Mouse (Mus musculus) lung, postnatal 10 days (tissue): ENCODE results near the gene Xrn2.

Source experiments
- DNase-seq: peaks from one replicate; pipeline ENCODE4 v3.0.0; 2021

The Xrn2 gene

GRCm38 (mm10) chr2:147067480-147068246 lies 54.9 kb downstream of the Xrn2 start:
- no peak for DNase-seq

GRCm38 (mm10) chr2:147069077-147069476 lies 56.3 kb downstream of the Xrn2 start:
- no peak for DNase-seq

GRCm38 (mm10) chr2:147070305-147070704 lies 57.5 kb downstream of the Xrn2 start:
- DNase-seq = no peak

GRCm38 (mm10) chr2:147073962-147074361 lies 61.2 kb downstream of the Xrn2 start:
- DNase-seq = no peak

- no peak for DNase-seq
Observed at GRCm38 (mm10) chr2:147074399-147074798, 61.6 kb downstream of the Xrn2 start.

- DNase-seq = no peak
Observed at GRCm38 (mm10) chr2:147082391-147082790, 69.6 kb downstream of the Xrn2 start.

- no peak for DNase-seq
Observed at GRCm38 (mm10) chr2:147083471-147084365, 70.9 kb downstream of the Xrn2 start.

GRCm38 (mm10) chr2:147084366-147085071 lies 71.7 kb downstream of the Xrn2 start:
- no peak for DNase-seq

- peak; percentile 11 for DNase-seq
Observed at GRCm38 (mm10) chr2:147085072-147085870, 72.5 kb downstream of the Xrn2 start, which contains the start of gene Nkx2-4. TSS of gene Nkx2-4 (minus strand) at chr2:147085445.

GRCm38 (mm10) chr2:147085937-147086336 lies 73.1 kb downstream of the Xrn2 start:
- no peak for DNase-seq

- DNase-seq = no peak
Observed at GRCm38 (mm10) chr2:147086441-147086840, 73.6 kb downstream of the Xrn2 start.

- DNase-seq = no peak
Observed at GRCm38 (mm10) chr2:147119736-147120135, 106.9 kb downstream of the Xrn2 start.

GRCm38 (mm10) chr2:147127366-147127765 lies 114.6 kb downstream of the Xrn2 start:
- no peak for DNase-seq
